Mouse (Mus musculus): ENCODE measurements at regions not wholly inside any gene's neighbourhood (a gene's known extent, or its start where the extent isn't known, plus 50 kb on each side); places are given as distances from the start of the nearest gene placed in this dataset.
"Not testable (repeated sequence)": the region's sequence is repeated elsewhere in the genome, so short reads cannot be mapped to it uniquely, and the experiment has no call there.

GRCm38 (mm10) chr1:14688041-14688440 is 1405.1 kb downstream of the 4930444P10Rik start:
- in situ Hi-C loops (cut with MboI; ENCODE audit: unreplicated experiment in 2 of 2), result not testable (repeated sequence)

GRCm38 (mm10) chr1:14686172-14686571 is 1407.0 kb downstream of the 4930444P10Rik start:
- in situ Hi-C loops (cut with MboI; ENCODE audit: unreplicated experiment in 2 of 2), result no loop called here

- in situ Hi-C loops (cut with MboI; ENCODE audit: unreplicated experiment in 2 of 2), result no loop called here
These were observed 1412.7 kb downstream of the 4930444P10Rik start for GRCm38 (mm10) chr1:14680443-14680842.

DNA sequence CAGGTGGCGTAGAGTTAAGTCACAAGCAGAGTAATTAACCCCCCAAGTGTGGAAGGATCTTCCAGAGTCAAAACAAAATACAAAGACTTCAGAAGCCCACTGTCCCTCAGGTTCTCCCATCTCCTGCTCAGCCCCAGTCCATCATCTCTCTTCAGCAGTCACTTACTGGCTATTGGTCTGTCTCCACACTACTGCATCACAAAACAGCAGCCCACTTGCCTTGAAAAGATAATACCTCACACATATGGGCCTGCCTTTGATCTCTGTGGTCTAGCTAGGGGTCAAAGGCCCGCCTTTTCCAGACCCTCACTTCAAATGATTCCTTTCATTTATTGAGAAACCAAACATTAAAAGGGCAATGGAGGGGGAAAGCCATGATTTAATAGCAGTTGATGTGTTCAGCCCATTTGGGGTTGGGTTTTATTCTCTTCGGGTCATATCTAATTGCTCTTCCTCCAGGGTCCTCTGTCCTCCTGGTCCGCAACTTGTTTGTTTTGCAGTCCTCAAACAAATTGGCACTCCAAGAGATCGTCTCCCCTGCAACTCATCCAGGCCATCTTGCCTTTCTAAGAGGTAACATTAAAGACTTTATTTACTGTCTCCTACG is 1420.6 kb downstream of the 4930444P10Rik start:
- in situ Hi-C loops (cut with MboI; ENCODE audit: unreplicated experiment in 2 of 2), result no loop called here

DNA sequence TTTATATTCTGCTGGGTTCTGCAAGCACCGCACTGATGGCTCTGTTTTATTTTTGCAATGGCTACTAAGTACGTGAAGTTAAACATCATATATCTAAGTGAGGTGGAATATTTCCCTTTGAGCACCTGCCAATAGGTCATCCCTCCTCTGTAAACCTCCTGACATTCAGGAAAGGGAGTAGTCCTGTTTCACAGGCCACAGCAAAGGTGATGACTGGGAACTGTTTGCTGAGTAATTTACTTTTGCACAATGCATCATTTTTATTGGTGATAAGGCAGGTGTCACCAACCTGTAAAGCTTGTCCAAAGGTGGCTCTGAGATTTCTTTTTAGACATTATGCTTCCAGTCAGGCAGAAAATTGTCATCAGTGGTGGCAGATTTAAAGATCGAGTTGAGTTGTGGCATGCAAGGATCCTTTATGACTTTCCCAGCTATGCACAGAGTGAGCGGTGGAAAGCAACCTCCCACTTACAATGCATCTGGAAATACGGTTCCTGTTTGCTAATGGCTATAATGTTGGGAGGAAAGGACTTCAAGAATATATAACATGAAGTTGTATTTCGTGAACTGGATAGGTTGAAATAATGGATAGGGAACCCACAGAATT is 1430.3 kb downstream of the 4930444P10Rik start:
- in situ Hi-C loops (cut with MboI; ENCODE audit: unreplicated experiment in 2 of 2), result no loop called here

DNA sequence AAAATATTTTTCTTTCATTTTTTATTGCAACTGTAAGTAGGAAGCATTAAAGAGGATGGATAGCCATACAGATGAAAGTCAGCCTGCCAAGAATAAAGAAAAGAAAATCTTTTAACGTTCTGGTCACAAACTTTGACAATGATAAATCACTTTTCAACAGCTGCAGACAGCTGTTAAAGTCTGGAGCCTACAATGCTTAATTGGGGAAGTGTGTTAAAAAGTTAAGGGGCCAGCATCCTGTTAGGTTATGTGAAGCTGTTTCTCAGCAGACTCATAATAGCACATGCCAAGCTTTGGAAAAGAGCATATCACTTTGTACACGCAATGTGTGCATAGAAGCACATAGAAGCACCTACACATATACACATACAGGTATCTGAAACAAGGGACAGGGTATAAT is 1431.3 kb downstream of the 4930444P10Rik start:
- in situ Hi-C loops (cut with MboI; ENCODE audit: unreplicated experiment in 2 of 2), result no loop called here

GRCm38 (mm10) chr1:14650346-14650745 is 1442.8 kb downstream of the 4930444P10Rik start:
- in situ Hi-C loops (cut with MboI; ENCODE audit: unreplicated experiment in 2 of 2), result no loop called here

- in situ Hi-C loops (cut with MboI; ENCODE audit: unreplicated experiment in 2 of 2), result loop anchor here (5.0 to 10.0 kb wide), 2 partner anchors 843 to 931 kb away; no protein-coding TSS in a partner anchor
These were observed 1457.4 kb downstream of the 4930444P10Rik start for GRCm38 (mm10) chr1:14635642-14636263.

GRCm38 (mm10) chr1:14631994-14632393 is 1461.1 kb downstream of the 4930444P10Rik start:
- in situ Hi-C loops (cut with MboI; ENCODE audit: unreplicated experiment in 2 of 2), result loop anchor here in 1 of 2 experiments (10.0 kb wide), 1 partner anchor 927 kb away; no protein-coding TSS in a partner anchor

DNA sequence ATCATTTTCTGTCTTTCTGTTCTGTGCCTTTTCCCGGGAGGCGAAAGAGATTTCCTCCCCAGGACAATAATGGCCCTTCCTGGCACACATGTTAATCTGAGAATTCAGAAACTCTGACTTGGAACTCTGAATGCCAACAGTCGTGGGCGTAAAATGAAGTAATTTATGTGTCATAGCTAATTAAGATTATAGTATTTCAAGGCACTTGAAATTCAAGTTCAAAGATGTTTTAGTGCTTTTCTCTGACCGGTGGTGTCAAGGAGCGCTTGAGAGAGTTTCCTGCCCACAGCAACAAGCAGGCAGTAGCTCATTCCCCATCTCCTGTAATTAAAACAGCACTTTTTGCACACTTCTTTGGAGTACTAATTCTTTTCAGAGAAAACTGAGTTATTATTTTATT is 1465.9 kb downstream of the 4930444P10Rik start:
- in situ Hi-C loops (cut with MboI; ENCODE audit: unreplicated experiment in 2 of 2), result no loop called here

GRCm38 (mm10) chr1:14626685-14627084 is 1466.4 kb downstream of the 4930444P10Rik start:
- in situ Hi-C loops (cut with MboI; ENCODE audit: unreplicated experiment in 2 of 2), result no loop called here

GRCm38 (mm10) chr1:14620922-14621430 is 1472.1 kb downstream of the 4930444P10Rik start:
- in situ Hi-C loops (cut with MboI; ENCODE audit: unreplicated experiment in 2 of 2), result no loop called here

DNA sequence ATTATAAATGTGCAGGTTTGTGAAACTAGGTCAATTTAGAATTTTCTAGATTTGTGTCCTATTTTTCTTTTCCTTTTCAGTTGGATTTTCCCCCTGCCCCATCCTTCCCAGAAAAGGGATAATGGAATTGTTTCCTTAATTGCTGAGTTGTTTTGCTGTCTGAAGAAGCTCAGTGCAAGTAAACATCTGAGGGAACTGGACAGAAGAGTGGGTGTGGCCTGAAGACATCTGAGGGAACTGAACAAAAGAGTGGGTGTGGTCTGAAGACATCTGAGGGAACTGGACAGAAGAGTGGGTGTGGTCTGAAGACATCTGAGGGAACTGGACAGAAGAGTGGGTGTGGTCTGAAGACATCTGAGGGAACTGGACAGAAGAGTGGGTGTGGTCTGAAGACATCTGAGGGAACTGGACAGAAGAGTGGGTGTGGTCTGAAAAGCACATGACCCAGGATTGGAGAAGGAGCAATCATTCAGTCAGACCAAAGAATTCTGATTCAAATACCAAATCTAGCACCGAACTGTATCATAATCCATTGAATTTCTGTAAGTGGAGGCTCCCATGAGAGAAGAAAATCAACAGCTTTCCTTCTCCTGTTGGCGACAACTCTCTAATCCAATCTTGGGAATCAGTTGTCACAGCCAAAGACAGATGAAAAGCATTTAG is 1479.8 kb downstream of the 4930444P10Rik start:
- in situ Hi-C loops (cut with MboI; ENCODE audit: unreplicated experiment in 2 of 2), result no loop called here

- in situ Hi-C loops (cut with MboI; ENCODE audit: unreplicated experiment in 2 of 2), result no loop called here
These were observed 1484.1 kb downstream of the 4930444P10Rik start for GRCm38 (mm10) chr1:14609054-14609453.

- in situ Hi-C loops (cut with MboI; ENCODE audit: unreplicated experiment in 2 of 2), result no loop called here
These were observed 1497.2 kb downstream of the 4930444P10Rik start for GRCm38 (mm10) chr1:14595961-14596360.

DNA sequence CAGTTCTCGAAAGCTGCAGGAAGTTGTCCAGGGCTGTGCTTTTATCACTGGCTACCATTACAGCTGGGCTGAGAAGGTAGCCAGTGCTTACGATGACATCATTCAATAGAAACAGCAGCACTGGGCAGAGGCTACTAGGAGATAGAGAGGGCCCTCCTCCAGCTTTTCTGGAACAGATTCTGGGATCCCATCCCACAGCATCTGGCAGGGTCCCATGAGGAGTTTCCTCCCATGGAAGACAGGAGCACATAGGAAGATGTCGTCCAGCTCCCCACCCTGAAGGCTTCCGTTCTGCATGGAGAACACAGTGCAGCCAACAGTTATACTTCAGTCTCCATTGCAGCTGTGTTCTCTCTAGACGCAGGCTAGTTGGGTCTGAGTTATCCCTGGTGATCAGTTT is 1503.2 kb downstream of the 4930444P10Rik start:
- in situ Hi-C loops (cut with MboI; ENCODE audit: unreplicated experiment in 2 of 2), result no loop called here

DNA sequence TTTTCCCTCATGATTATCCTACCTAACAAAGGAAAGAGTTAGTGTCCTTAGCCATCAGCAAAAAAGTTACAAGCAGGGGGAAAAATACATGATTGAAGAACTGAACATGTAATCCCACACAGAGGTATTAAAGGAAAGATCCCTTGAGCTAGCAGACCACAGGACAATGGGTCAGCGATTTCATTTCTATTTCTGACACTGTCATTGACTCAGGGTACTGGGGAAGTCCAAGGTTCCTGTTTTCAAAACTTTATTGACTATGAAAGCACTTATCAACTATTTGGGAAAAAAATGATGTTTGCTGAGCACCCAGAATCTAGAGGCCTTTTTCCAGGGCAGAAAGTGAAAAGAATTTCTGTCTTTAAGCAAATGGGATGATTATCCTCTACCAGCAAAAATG is 1513.7 kb downstream of the 4930444P10Rik start:
- in situ Hi-C loops (cut with MboI; ENCODE audit: unreplicated experiment in 2 of 2), result loop anchor here (10.0 kb wide), 2 partner anchors 275 to 785 kb away; no protein-coding TSS in a partner anchor

DNA sequence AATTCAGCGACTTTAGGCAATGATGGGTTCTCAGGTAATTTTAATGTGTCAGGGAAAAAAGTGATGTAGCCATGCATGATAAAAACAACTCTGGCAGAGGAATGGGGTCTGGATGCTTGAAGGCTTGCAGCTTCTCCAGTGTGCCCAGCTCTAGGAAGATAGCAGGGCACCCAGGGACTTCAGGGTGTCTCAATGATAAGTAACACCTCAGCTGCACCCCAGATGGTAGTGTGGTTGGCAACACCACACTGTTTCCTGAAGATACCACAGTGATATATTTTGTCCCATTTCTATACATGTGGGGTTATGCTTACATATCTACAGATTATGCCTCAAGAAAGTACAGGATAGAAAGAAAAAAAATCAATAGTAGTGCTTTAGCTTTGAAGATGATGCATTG is 1516.9 kb downstream of the 4930444P10Rik start:
- in situ Hi-C loops (cut with MboI; ENCODE audit: unreplicated experiment in 2 of 2), result loop anchor here (10.0 kb wide), 2 partner anchors 271 to 781 kb away; no protein-coding TSS in a partner anchor

DNA sequence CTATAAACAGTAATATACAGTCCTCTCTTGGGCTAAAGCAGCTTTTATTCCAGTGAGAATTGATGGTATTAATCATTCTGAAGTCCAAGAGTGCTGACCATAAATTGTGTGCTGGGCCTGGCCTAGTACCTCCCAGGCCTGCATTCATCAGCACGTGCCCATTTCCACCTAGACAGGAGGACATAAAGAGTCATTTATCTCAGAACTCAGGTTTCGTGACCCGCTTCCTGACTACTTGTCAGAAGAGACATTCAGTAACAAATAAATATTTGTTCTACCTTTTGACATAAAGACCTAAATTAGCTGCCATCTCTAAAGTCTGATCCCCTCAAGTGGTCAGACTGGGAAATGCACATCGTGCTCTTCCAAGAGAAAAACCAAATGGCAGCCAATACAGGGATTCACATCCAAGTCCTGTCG is 1522.6 kb downstream of the 4930444P10Rik start:
- in situ Hi-C loops (cut with MboI; ENCODE audit: unreplicated experiment in 2 of 2), result loop anchor here (10.0 kb wide), 2 partner anchors 266 to 776 kb away; no protein-coding TSS in a partner anchor

DNA sequence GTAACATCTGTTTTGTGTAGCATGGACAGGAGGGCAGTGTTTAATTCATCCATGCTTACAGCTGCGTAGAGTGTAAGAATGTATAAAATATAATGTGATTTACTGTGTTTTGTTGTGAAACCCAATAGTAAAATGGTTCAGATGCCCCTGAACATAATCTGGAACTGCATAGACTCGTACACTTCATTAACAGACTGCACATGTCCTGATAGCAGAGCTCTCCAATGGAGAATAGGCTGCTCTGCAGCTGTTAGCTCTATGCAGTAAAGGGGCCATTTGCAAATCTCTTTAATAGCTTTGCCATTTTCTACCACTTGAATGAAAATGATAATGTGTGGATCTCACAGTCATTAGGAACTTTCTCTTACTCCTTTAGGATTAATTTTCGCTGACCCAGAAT is 1523.0 kb downstream of the 4930444P10Rik start:
- in situ Hi-C loops (cut with MboI; ENCODE audit: unreplicated experiment in 2 of 2), result loop anchor here (10.0 kb wide), 2 partner anchors 265 to 775 kb away; no protein-coding TSS in a partner anchor

DNA sequence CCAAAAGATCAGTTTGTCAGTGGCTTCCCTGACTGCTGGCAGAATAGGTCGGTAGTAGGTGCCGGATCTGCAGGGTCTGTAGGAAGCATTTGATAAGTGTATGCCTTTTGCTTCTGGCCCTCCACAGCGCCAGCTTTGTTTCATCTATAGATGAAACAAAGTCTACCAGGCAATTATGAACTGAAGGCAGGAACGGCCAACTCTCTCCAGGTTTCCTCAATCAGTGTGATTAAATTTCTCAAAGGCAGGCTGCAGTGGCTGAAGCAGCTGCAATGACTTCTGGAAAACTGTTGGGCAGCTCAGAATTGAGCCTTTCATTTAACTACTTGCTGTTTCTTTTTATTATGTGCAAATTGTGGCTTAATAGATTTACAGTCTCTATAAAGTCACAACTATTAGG is 1526.1 kb downstream of the 4930444P10Rik start:
- in situ Hi-C loops (cut with MboI; ENCODE audit: unreplicated experiment in 2 of 2), result no loop called here
